Mouse (Mus musculus) embryonic facial prominence, embryonic 11.5 days (tissue): ENCODE measurements around the gene B3gnt9. TPM values are rescaled to one million over a fixed set of nuclear protein-coding genes. Genes with fewer than 3 reads are reported as not detected.

ENCODE experiments used
- ATAC-seq: fragments of 200-750 bp; cut with Nextera tagmentation; replicated peaks from 2 replicates; pipeline ENCODE4 v1.8.0; 2017; ENCODE audit warnings: low read depth; ENCODE audit not compliant: insufficient number of reproducible peaks, low FRiP score, low TSS enrichment
- DNase-seq: peaks from one replicate; pipeline ENCODE4 v3.0.0-alpha.2; 2015; ENCODE audit warnings: low spot score
- H3K27ac ChIP-seq: fragments of 300-500 bp; sonication (generic); replicated peaks from 2 replicates; pipeline ENCODE4 v1.5.1; 2014; ENCODE audit warnings: mild to moderate bottlenecking, low read depth, low read length, control low read depth
- H3K27me3 ChIP-seq: fragments of 300-500 bp; sonication (generic); 2 replicates; pipeline ENCODE4 v1.6.1; 2014; ENCODE audit warnings: mild to moderate bottlenecking, low read length, moderate library complexity, mixed read lengths; ENCODE audit not compliant: control insufficient read depth, insufficient read depth
- H3K36me3 ChIP-seq: fragments of 300-500 bp; sonication (generic); replicated peaks from 2 replicates; pipeline ENCODE4 v1.6.1; 2014; ENCODE audit warnings: low read depth, mild to moderate bottlenecking, low read length, moderate library complexity, mixed read lengths; ENCODE audit not compliant: control insufficient read depth, insufficient read depth
- H3K4me1 ChIP-seq: fragments of 300-500 bp; sonication (generic); 2 replicates; pipeline ENCODE4 v1.6.1; 2014; ENCODE audit warnings: low read length, mixed read lengths; ENCODE audit not compliant: control insufficient read depth, insufficient read depth
- H3K4me2 ChIP-seq: fragments of 300-500 bp; sonication (generic); 2 replicates; pipeline ENCODE4 v1.6.1; 2014; ENCODE audit warnings: low read depth, mild to moderate bottlenecking, control low read depth, low read length, moderate library complexity
- H3K4me3 ChIP-seq: fragments of 300-500 bp; sonication (generic); 2 replicates; pipeline ENCODE4 v1.5.1; 2014; ENCODE audit warnings: low read depth, low read length, control low read depth
- H3K9ac ChIP-seq: fragments of 300-500 bp; sonication (generic); replicated peaks from 2 replicates; pipeline ENCODE4 v1.6.1; 2014; ENCODE audit warnings: mild to moderate bottlenecking, control low read depth, low read length
- H3K9me3 ChIP-seq: fragments of 300-500 bp; sonication (generic); replicated peaks from 2 replicates; pipeline ENCODE4 v1.6.1; 2016; ENCODE audit warnings: mild to moderate bottlenecking, low read length, inconsistent platforms, mixed read lengths; ENCODE audit not compliant: control insufficient read depth
- WGBS: fragments of 180-500 bp; shearing (Covaris S2); extraction: QIAGEN DNeasy Blood & Tissue Kit; methylation state at CpG from one replicate; pipeline ENCODE4 v1.1.7; 2014; 5-methylcytosine and 5-hydroxymethylcytosine counted together
- polyA plus RNA-seq: library from polyadenylated mRNA; unstranded; fragments of >200 nt; fragmentation: Nextera tagmentation; extraction: Ambion mirVana; gene quantifications from 2 replicates; pipeline ENCODE4 v1.2.1, GENCODE M21; 2014

B3gnt9 gene
- polyA plus RNA-seq, 1 experiment from 2014 or later = 2.3 TPM

DNA sequence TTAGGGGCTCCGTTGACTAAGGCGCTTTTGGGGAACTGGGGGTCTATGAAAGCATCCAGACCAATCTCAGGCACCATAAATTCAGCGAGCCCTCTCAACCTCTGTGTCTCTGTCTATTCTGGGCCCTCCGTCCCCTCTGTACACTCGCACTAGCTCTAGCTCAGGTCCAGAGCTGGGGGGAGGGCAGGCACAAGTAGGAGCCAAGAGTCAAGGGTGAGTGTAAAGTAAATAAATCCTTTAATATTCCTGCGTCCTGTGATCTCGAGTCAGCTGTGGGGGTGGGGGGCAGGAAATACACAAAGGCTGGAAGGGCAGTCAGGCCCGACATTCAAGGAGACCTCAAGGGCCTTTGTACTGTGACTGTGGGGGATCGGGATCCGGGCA is 14.1 kb upstream of the B3gnt9 start:
- H3K4me1 ChIP-seq = peaks cover 2% of the 10 kb centered on the region; the same call in 1 of the 2 replicates
- H3K27me3 ChIP-seq = peaks cover 82% of the 10 kb centered on the region

DNA sequence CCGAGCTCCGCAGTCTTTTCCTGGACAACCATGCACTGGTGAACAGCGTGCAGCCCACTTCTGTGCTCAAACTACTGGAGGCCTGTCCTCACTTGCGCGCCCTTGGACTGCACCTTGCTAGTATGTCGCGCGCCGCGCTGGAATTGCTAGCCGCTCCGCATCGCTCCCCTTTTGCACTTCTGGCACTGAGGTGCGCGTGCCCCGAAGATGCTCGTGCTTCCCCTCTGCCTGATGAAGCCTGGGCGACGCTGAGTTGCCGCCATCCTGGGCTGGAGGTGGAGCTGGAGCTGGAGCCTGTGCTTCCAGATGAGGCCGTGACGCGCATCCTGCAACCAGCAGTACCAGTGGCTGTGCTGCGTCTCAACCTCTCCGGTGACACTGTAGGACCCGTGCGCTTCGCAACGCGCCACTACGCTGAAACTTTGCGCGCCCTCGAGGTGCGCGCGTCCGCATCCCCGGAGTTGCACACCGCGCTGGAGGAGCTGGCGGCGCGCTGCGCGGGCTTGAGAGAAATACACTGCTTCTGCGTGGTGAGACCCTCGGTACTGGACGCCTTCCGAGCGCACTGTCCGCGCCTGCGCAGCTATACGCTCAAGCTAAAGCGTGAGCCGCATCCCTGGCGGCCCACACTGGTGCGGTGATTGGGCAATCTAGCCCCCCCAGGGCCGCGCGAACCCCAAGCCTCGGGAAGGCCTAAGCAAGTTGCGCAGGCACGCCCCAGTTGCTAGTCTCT is 13.6 kb upstream of the B3gnt9 start:
- Histone ChIP-seq H3K27ac (no peak overlapping the region), H3K27me3 (peaks cover 84% of the 10 kb centered on the region), H3K9me3 (no peaks in the 10 kb centered on the region), H3K4me3 (peak overlapping the region; percentile 41), H3K9ac (peak overlapping the region; percentile 29), H3K36me3 (no peaks in the 10 kb centered on the region), H3K4me2 (peak overlapping the region; percentile 72), H3K4me1 (peaks cover 2% of the 10 kb centered on the region; the same call in 1 of the 2 replicates)
- WGBS = under 1% methylated on average over 65 of the region's 65 CpGs
- peak; percentile 64 for ATAC-seq
- DNase-seq = peak; percentile 87

More for the DNA sequence above, 14.1 kb upstream of the B3gnt9 start:
- Histone ChIP-seq H3K36me3 (no peaks in the 10 kb centered on the region), H3K4me3 (peak overlapping the region; percentile 41), H3K9me3 (no peaks in the 10 kb centered on the region), H3K9ac (peak overlapping the region; percentile 29), H3K4me2 (peak overlapping the region; percentile 72), H3K27ac (no peak overlapping the region)
- under 1% methylated on average over 10 of the region's 10 CpGs for WGBS
- no peak for DNase-seq
- ATAC-seq = no peak

DNA sequence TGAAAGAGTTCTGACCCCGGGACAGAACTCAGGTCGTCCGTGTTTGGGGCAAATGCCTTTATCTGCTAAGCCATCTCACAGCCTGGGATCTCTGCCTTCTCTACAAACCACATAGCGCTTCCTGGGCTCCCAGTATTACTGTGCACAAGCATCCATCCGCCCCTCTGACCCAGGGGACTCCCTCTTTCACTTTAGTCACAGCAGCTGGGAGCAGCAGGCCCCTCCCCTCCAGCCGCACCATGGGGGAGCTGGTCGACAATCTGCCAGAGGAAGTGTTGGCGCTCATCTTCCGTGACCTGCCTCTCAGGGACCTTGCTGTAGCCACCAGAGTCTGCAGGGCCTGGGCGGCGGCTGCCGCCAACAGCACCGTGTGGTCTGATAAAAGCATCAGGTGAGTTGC is 11.8 kb upstream of the B3gnt9 start:
- no peak overlapping the region for H3K9ac ChIP-seq
- ATAC-seq = no peak
- H3K4me2 ChIP-seq = no peak overlapping the region
- no peaks in the 10 kb centered on the region for H3K36me3 ChIP-seq
- peaks cover 75% of the 10 kb centered on the region for H3K27me3 ChIP-seq
- peaks cover 2% of the 10 kb centered on the region; the same call in 1 of the 2 replicates for H3K4me1 ChIP-seq
- H3K9me3 ChIP-seq = no peaks in the 10 kb centered on the region
- no peak overlapping the region for H3K27ac ChIP-seq
- DNase-seq = no peak
- WGBS = 10% methylated on average over 13 of the region's 13 CpGs
- H3K4me3 ChIP-seq = no peak overlapping the region

DNA sequence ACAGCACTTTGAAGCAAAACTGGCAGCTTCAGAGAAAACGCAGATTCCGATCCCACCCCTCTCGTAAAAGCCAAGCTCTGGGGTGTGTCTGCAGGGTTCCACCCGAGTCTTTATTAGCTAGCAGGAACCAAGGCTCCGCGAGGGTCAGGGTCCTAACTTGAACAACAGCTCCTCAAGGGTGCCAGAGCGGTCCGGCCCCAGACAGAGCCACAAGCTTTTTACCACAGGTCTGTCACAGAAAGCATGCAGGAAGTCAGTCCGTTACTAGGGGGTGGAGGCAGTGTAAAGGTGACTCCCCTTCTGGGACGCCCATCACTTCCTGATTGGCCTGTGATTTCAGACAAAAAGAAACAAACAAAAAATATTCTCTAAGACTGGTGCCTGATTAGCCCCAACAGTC is 10.2 kb upstream of the B3gnt9 start:
- no peak for ATAC-seq
- Histone ChIP-seq H3K36me3 (no peaks in the 10 kb centered on the region), H3K4me2 (peak overlapping the region; percentile 87), H3K4me3 (no peak overlapping the region), H3K27me3 (peaks cover 67% of the 10 kb centered on the region), H3K27ac (no peak overlapping the region), H3K9me3 (no peaks in the 10 kb centered on the region), H3K4me1 (peaks cover 2% of the 10 kb centered on the region; the same call in 1 of the 2 replicates), H3K9ac (no peak overlapping the region)
- WGBS = 12% methylated on average over 10 of the region's 10 CpGs
- no peak for DNase-seq

- peak; percentile 72 for DNase-seq
- H3K27ac ChIP-seq = no peak within 1 kb of the TSS
- H3K9me3 ChIP-seq = no peaks in the 10 kb centered on the region
- H3K27me3 ChIP-seq = peaks cover 67% of the 10 kb centered on the region
- 1% methylated on average over 54 of the region's 54 CpGs for WGBS
- peaks cover 4% of the 10 kb centered on the region for H3K4me1 ChIP-seq
- peak within 1 kb of the TSS; percentile 87 for H3K4me2 ChIP-seq
- peak within 1 kb of the TSS; percentile 60 for H3K9ac ChIP-seq
- ATAC-seq = peak; percentile 53
- peak within 1 kb of the TSS; percentile 67 for H3K4me3 ChIP-seq
- no peaks in the 10 kb centered on the region for H3K36me3 ChIP-seq
These were observed 9.3 kb upstream of the B3gnt9 start, which contains the start of the genes Tradd and Fbxl8 for GRCm38 (mm10) chr8:105264024-105264982. TSS of gene Tradd (minus strand) at chr8:105264609. TSS of gene Fbxl8 (plus strand) at chr8:105264648.

GRCm38 (mm10) chr8:105263244-105263912 is 8.4 kb upstream of the B3gnt9 start:
- ATAC-seq = no peak
- peaks cover 4% of the 10 kb centered on the region for H3K4me1 ChIP-seq
- no peak overlapping the region for H3K4me2 ChIP-seq
- DNase-seq = no peak
- no peaks in the 10 kb centered on the region for H3K9me3 ChIP-seq
- no peak overlapping the region for H3K9ac ChIP-seq
- WGBS = 40% methylated on average over 16 of the region's 16 CpGs
- no peak overlapping the region for H3K27ac ChIP-seq
- H3K27me3 ChIP-seq = peaks cover 66% of the 10 kb centered on the region
- no peaks in the 10 kb centered on the region for H3K36me3 ChIP-seq
- no peak overlapping the region for H3K4me3 ChIP-seq

DNA sequence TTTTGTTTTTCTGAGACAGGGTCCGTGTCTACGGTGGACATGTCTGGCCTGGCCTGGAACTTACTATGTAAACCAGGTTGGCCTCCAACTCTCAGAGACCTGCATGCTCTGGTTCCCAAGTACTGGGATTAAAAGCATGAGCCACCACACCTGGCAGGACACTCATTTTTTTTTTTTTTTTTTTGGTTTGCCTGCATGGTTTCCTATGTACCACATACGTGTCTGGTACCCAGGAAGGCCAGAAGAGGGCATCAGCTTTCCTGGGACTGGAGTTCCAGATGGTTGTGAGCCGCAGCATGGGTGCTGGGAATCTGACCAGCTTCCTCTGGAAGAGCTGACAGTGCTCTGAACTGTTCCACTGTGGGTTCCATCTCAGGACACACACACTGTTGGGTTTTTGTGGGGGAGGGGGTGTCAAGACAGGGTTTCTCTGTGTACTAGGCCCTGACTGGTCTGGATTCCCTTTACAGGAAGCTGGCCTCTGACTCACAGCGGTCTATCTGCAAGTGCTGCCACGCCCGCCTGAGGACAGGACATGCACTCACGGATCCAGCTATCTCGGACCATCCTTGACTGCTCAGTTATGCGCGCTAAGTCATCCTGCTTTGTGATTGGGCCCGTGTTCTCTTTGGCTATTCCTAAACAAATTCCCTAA is 6.5 kb upstream of the B3gnt9 start:
- 86% methylated on average over 12 of the region's 12 CpGs for WGBS
- no peak for ATAC-seq
- DNase-seq = no peak

More for the DNA sequence above, 6.5 kb upstream of the B3gnt9 start:
- Histone ChIP-seq H3K27me3 (peaks cover 53% of the 10 kb centered on the region), H3K9me3 (no peaks in the 10 kb centered on the region), H3K27ac (no peak overlapping the region), H3K4me2 (no peak overlapping the region), H3K36me3 (no peaks in the 10 kb centered on the region), H3K9ac (no peak overlapping the region), H3K4me3 (no peak overlapping the region), H3K4me1 (peaks cover 2% of the 10 kb centered on the region)
